Mouse (Mus musculus) layer of hippocampus, adult 8-10 months (tissue): ENCODE measurements around the gene Ripor1. TPM values are rescaled to one million over a fixed set of nuclear protein-coding genes. Genes with fewer than 3 reads are reported as not detected.
"Not testable (repeated sequence)": the region's sequence is repeated elsewhere in the genome, so short reads cannot be mapped to it uniquely, and the experiment has no call there.

ENCODE experiments used
- DNase-seq, 2 experiments: peaks; one replicate each; pipeline ENCODE4 v3.0.0; 2022; ENCODE audit warnings: low spot score in 2 of 2
- total RNA-seq, 4 experiments: library from RNA; stranded (reverse); gene quantifications; 2 replicates each; pipeline ENCODE4 v1.2.4; 2022

Gene Ripor1
- 10 to 100 TPM; 75.4 to 83.7 (median 81.8) TPM for total RNA-seq

DNA sequence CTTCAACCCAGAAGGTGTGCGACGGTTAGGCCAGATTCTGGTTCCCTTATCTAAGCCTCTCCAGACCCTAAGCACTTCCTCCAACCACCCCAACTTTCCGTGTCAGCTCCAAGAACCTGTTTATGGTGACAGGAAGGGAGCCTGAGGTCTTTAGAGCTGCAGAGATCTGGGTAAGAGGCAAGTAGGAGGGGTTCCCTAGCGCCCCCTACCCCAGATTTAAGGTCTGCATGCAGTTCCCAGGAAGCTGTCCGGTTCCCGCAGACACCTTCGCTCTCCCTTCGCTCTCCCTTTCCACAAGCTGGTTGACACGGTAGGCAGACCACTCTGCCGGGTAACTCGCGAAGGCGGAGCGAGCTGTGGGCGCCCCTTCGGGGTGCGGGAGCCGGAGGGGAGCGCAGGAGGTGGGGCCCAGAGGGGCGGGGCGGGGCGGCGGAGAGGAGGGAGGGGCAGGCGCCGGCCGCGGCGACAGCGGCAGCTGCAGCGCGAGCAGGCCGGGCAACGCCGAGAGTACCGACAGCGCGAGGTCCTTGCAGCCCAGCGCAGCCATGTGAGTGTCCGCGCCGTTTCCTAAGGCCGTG is at the start of gene Ripor1:
Gene Ripor1 (plus strand): TSS at position 452 of the 578 bp plus-strand sequence.
- no peak for DNase-seq

GRCm38 (mm10) chr8:105562863-105563262 is 42.2 kb upstream of the Ripor1 start:
- no peak for DNase-seq

DNA sequence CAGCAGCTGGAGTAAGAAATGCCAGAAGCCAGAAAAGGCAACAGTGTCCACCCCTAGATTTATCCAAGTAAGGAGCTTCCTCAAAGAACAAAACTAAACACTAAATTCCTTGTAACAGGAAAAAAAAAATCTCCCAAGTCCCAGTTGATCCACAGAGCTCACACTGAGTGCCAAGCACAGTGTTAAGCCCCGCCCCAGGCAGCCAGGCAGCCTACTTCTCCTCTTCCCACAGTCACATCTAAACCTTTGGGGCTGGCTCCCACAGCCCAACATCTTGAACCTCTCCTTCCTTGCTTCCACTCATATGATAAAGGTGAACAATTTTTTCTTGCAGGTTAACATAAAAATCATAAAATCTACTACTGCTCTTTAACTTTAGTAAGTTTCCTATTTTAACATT is 41.2 kb upstream of the Ripor1 start:
- DNase-seq, result no peak

DNA sequence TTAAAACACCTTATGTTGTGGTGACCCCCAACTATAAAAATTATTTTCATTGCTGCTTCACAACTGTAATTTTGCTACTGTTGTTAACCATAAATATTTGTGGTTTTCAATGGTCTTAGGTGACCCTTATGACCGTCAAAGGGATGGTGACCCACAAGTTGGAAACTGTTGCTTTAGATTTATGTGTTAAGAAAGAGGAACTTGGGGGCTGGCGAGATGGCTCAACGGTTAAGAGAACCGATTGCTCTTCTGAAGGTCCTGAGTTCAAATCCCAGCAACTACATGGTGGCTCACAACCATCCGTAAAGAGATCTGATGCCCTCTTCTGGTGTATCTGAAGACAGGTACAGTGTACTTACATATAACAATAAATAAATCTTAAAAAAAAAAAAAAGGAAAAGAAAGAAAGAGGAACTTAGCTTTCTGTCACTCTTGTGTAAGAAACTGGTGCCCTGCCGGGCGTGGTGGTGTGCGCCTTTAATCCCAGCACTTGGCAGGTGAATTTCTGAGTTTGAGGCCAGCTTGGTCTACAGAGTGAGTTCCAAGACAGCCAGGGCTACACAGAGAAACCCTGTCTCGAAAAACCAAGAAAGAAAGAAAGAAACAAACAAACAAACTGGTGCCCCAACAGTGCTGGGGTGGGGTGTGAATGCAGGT is 40.4 kb upstream of the Ripor1 start:
- DNase-seq, result not testable (repeated sequence)

DNA sequence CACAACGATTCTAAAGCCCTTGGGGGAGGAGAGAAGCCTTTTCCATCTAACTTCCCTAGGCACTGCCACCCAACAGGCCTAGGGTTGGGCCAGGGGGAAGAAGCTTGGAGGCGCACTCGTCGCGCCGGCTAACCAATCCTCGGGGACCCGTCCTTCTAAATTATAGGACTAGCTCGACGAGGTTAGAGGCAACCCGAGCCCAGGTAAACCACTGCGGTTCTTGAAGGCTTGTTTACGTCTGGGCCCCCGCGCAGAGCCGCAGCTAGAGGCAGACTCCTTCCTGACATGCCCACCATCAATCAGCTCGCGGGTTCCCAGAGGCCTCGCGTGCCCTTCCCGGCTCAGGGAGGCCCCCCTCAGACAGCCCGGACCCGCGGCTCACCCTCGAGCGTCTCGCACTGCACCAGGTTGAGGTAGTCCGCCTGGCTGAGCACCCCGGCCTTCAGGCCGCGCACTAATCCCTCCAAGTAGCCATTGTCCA is 39.6 kb upstream of the Ripor1 start:
- peak in 1 of 2 experiments; percentile 60 for DNase-seq

GRCm38 (mm10) chr8:105565952-105566702 is 38.9 kb upstream of the Ripor1 start, which contains the start of gene Atp6v0d1:
Gene Atp6v0d1 (minus strand): TSS chr8:105566047.
- DNase-seq, result peak; percentile 99 to 100

GRCm38 (mm10) chr8:105566703-105567595 is 38.1 kb upstream of the Ripor1 start:
- no peak for DNase-seq

DNA sequence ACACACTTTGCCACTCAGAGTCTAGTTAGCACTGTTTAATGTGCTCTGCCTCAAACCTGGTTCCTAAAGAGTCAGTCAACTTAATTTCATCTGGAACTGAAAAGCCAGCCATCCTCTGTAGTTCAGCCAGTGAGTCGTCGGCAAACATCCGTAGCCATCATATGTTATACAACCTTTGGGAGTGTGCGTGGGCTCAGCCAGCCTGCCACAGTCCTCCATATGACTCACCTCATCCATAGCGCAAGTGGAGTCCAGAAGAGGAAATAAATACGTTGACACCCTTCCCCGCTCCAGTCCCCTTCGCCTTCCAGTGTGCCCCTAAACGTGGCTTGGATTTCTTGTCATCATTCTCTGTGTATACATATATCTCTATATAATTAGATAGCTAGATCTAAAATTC is 33.2 kb upstream of the Ripor1 start:
- DNase-seq, result no peak

GRCm38 (mm10) chr8:105573427-105573826 is 31.6 kb upstream of the Ripor1 start:
- DNase-seq, result no peak

DNA sequence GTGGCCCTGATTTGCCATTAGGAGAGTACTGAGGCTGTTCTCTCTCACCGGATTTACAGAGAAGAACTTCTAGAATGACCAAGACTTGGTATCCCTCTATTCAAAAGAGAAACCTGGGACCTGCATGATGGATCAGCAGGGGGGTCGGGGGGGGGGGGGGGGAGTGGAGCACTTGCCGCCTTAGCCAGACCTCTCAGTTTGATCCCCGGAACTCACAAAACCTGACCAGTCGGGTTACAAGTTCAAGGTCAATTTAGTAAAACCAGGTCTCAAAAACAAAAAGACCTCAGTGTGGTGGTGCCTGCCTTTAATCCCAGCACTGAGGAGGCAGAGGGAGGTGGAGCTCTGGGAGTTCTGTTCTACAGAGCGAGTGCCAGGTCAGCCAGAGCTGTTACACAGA is 30.3 kb upstream of the Ripor1 start:
- DNase-seq, result no peak

GRCm38 (mm10) chr8:105575538-105575937 is 29.5 kb upstream of the Ripor1 start:
- DNase-seq, result no peak

- DNase-seq, result no peak
These were observed 25.3 kb upstream of the Ripor1 start for GRCm38 (mm10) chr8:105579719-105580118.

- no peak for DNase-seq
These were observed 12.6 kb upstream of the Ripor1 start for GRCm38 (mm10) chr8:105592431-105592830.

GRCm38 (mm10) chr8:105593859-105594258 is 11.2 kb upstream of the Ripor1 start:
- no peak for DNase-seq

DNA sequence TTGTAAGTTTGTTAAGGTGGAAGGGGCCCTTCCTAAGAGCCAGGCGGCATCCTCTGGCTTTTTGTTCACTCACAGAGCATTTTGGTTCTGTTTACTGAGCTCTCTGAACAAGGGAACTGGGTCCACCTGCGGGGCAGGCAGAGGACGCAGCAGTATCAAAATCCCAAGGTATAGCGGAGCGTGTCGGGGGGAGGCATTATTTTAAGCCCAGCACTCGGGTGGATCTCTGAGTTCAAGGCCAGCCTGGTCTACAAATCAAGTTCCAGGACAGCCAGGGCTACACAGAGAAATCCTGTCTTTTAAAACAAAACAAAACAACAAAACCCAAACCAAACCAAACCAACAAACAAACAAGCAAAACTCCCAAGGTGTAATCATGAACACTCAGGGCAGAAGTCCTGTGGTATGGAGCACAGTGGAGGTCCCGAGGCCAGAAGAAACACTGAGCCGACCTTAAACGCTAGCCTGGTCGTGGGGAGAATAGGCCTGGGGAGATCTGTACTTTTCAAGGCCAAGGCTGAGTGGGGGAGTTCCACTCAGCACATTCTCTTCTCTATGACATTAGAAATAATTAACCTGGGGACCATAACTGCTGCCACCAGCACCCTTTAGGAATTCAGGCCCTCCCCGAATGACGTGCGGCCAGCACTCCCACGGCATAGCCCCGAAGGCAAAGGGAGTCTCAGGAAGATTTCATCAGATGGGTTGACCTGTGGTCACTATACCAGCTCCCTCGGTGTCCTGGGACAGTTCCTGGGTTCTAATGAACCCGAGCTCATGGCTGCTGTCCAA is 10.4 kb upstream of the Ripor1 start:
- DNase-seq, result no peak

DNA sequence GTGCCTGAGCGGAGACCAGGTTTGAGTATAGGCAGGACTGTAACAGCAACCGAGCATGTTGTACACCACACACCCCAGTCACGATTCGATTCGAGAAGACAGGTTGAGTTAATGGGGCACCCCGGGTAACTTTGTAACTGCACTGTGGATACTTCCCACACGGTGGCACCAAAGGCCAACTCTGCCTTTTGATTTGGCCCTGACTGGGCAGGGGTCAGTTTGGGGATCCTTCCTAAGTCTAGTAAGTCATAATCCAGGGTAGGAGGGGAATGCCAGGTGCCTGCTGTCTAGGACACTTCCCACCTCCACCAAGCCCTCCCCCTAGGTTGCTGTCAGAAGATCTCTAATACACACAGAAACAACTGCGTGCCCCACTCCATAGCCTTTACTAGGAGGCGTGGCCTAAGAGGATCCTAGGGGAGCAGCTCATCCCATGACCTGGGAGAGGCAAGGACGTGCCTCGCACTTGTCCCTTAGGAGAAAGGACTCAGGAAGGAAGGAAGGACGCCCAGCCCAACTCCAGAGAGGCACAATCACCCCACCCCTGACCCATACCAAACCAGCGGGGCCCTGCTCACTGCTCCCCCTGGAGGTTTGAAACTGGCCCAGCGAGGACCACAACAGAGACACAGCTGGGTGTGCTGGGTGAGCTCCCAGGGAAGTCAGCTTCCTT is 8.6 kb upstream of the Ripor1 start:
- DNase-seq, result no peak

- DNase-seq, result no peak
These were observed 6.3 kb upstream of the Ripor1 start for GRCm38 (mm10) chr8:105598777-105599176.

DNA sequence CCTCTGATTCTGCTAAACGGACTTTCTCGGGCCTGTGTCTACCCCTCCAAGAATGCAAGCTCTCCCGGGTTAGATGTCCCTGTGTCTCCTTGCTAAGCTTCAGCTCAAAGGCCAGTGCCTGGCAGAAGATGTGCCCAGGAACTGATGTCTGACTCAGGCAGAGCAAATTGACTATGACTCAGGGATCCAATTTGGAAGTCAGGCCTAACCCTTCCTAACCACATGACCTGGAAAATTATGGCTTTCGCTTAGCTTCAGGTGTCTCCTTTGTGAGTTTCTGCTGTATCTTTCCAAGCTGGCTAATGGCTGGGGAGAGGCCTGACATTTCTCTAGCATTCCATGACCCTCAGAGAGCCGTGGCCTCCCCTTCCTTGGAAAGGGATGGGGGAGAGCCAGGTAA is 3.8 kb upstream of the Ripor1 start:
- DNase-seq, result no peak

DNA sequence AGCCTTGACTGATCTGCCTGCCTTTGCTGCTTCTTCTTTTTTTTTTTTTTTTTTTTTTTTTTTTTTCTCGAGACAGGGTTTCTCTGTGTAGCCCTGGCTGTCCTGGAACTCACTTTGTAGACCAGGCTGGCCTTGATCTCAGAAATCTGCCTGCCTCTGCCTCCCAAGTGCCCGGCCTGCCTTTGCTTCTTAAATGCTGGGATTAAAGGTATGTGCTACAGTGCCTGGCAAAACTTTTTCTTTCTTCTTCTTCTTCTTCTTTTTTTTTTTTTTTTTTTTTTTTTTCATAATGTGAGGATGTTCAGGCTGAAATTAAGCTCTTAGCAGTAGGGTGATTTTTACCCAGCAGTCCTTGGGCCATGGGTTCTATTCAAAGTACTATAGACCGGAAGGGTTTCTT is 2.5 kb upstream of the Ripor1 start:
- DNase-seq, result not testable (repeated sequence)
